Mouse (Mus musculus) adrenal gland, adult (tissue): Measurements from ENCODE around the gene Col3a1.
A peak's percentile ranks its signal among the peaks of the same experiment; 100 is the strongest.

ENCODE experiments used
- DNase-seq, 2 experiments: peaks; one replicate each; pipeline ENCODE4 v3.0.0; 2022 to 2023; ENCODE audit warnings: low spot score in 1 of 2; ENCODE audit not compliant: inconsistent age in 2 of 2

Gene Col3a1

GRCm38 (mm10) chr1:45311388-45311787 lies at the start of gene Col3a1:
Col3a1 (plus strand) TSS chr1:45311538.
- peak in 1 of 2 experiments; percentile 36 for DNase-seq

GRCm38 (mm10) chr1:45269421-45269820 lies 41.9 kb upstream of the Col3a1 start:
- no peak for DNase-seq

GRCm38 (mm10) chr1:45276006-45276539 lies 35.3 kb upstream of the Col3a1 start:
- DNase-seq, result no peak

- no peak for DNase-seq
Measured at GRCm38 (mm10) chr1:45287954-45288353, 23.4 kb upstream of the Col3a1 start.

GRCm38 (mm10) chr1:45290037-45290436 lies 21.3 kb upstream of the Col3a1 start:
- DNase-seq, result peak in 1 of 2 experiments; percentile 19

GRCm38 (mm10) chr1:45299394-45300119 lies 11.8 kb upstream of the Col3a1 start:
- no peak for DNase-seq

GRCm38 (mm10) chr1:45304273-45304672 lies 7.1 kb upstream of the Col3a1 start:
- peak in 1 of 2 experiments; percentile 53 for DNase-seq

- DNase-seq, result no peak
Measured at GRCm38 (mm10) chr1:45309015-45309414, 2.3 kb upstream of the Col3a1 start.

- no peak for DNase-seq
Measured at GRCm38 (mm10) chr1:45311962-45312361, 624 bp downstream of the Col3a1 start.

- no peak for DNase-seq
Measured at GRCm38 (mm10) chr1:45312870-45313269, 1.5 kb downstream of the Col3a1 start.

GRCm38 (mm10) chr1:45313696-45314295 lies 2.5 kb downstream of the Col3a1 start:
- peak in 1 of 2 experiments; percentile 72 for DNase-seq

- peak; percentile 13 to 40 for DNase-seq
Measured at GRCm38 (mm10) chr1:45315767-45316528, 4.6 kb downstream of the Col3a1 start.

- no peak for DNase-seq
Measured at GRCm38 (mm10) chr1:45318241-45318640, 6.9 kb downstream of the Col3a1 start.

- DNase-seq, result no peak
Measured at GRCm38 (mm10) chr1:45320861-45321260, 9.5 kb downstream of the Col3a1 start.

GRCm38 (mm10) chr1:45329149-45329548 lies 17.8 kb downstream of the Col3a1 start:
- DNase-seq, result no peak

GRCm38 (mm10) chr1:45355944-45356343 lies 44.6 kb downstream of the Col3a1 start:
- DNase-seq, result peak; percentile 8 to 79

- no peak for DNase-seq
Measured at GRCm38 (mm10) chr1:45358020-45358419, 46.7 kb downstream of the Col3a1 start.

- no peak for DNase-seq
Measured at GRCm38 (mm10) chr1:45359147-45359546, 47.8 kb downstream of the Col3a1 start.

GRCm38 (mm10) chr1:45359673-45360072 lies 48.3 kb downstream of the Col3a1 start:
- DNase-seq, result no peak

GRCm38 (mm10) chr1:45363274-45363673 lies 51.9 kb downstream of the Col3a1 start:
- no peak for DNase-seq

- no peak for DNase-seq
Measured at GRCm38 (mm10) chr1:45365427-45365826, 54.1 kb downstream of the Col3a1 start.
